Mouse (Mus musculus): ENCODE data around the gene Psme2b.
"Not testable (repeated sequence)": the region's sequence is repeated elsewhere in the genome, so short reads cannot be mapped to it uniquely, and the experiment has no call there.

The Psme2b gene

DNA sequence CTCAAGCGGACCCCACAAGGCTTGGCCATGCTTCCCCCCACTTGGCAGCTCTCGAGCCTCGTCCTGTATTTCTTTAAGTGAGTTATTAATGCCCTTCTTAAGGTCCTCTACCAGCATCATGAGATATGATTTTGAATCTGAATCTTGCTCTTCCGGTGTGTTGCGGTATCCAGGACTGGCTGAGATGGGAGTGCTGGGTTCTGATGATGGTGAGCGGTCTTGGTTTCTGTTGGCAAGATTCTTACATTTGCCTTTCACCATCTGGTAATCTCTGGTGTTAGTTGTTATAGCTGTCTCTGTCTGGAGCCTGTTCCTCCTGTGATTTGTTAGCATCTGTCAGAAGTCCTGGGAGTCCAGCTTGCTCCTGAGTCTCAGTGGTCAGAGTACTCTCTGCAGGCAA, at the start of gene Psme2b:
Psme2b (minus strand) TSS at position 101 of the 400 bp plus-strand sequence.
- DNase-seq (ENCODE audit: extremely low read depth, low read depth, low spot score): not testable (repeated sequence)

GRCm38 (mm10) chr11:48994018-48994417, 48.0 kb upstream of the Psme2b start, which contains the start of gene Tgtp1:
Tgtp1 (minus strand) TSS chr11:48994172.
- not testable (repeated sequence) for DNase-seq (ENCODE audit: extremely low read depth, low read depth, low spot score)

DNA sequence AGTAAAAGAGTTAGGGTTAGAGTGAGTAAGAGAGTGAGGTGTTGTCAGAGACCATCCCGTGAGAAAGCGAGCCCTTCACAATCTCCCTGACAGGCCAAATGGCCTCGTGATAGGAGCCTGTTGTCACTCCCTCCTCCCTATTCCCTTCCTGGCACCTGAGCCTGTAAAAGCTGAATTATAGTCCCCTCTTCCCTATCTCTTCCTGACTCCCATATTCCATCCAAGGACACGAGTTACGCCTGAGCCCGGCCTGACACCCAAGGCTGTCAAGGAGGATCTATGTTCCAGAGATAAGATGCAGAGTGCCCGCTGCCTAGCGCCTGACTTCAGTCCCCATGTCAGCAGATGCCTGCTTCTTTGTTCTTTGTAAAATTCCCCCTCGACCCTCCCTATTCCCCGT, 47.3 kb upstream of the Psme2b start:
- not testable (repeated sequence) for DNase-seq (ENCODE audit: extremely low read depth, low read depth, low spot score)

GRCm38 (mm10) chr11:48991740-48992520, 45.9 kb upstream of the Psme2b start, which contains the start of gene Gm12185:
Gm12185 (minus strand) TSS chr11:48992226.
- DNase-seq (ENCODE audit: extremely low read depth, low read depth, low spot score): not testable (repeated sequence)

GRCm38 (mm10) chr11:48989981-48990380, 44.0 kb upstream of the Psme2b start:
- not testable (repeated sequence) for DNase-seq (ENCODE audit: extremely low read depth, low read depth, low spot score)

- not testable (repeated sequence) for DNase-seq (ENCODE audit: extremely low read depth, low read depth, low spot score)
Observed at GRCm38 (mm10) chr11:48988219-48988618, 42.2 kb upstream of the Psme2b start.

DNA sequence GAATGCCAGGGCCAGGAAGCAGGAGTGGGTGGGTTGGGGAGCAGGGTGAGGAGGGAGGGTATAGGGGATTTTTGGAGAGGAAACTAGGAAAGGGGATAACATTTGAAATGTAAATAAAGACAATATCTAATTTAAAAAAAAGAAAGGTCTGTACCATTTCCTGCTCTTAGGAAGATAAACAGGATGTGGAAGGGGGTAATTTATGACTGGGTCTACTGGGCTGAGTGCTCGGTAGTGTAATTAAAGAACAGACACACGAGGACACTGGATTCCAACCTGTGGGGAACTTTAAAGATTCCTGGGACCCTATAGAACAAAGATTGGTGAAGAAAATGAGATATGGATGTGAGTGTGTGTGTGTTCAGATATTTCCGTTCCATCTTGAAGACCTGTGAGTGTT, 36.9 kb upstream of the Psme2b start:
- DNase-seq (ENCODE audit: extremely low read depth, low read depth, low spot score): not testable (repeated sequence)

DNA sequence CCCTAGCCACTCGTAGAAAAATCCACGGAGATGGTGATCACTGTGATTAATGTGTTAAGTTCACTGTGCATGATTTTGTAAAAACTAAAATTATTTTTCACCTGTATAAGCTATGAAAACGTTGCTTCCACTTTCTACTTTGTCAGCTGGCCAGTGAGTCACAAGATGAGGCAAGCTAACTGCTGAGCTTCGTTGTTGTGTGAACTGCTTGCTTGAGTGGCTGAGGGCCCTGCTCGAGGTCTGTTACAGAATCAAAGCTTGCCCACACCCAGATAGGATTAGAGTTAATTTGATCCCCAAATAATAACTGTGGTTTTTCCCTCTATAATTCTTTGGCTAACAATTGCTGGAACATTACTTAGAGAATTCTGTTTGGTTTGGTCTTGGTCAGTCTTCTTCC, 34.1 kb upstream of the Psme2b start:
- not testable (repeated sequence) for DNase-seq (ENCODE audit: extremely low read depth, low read depth, low spot score)

DNA sequence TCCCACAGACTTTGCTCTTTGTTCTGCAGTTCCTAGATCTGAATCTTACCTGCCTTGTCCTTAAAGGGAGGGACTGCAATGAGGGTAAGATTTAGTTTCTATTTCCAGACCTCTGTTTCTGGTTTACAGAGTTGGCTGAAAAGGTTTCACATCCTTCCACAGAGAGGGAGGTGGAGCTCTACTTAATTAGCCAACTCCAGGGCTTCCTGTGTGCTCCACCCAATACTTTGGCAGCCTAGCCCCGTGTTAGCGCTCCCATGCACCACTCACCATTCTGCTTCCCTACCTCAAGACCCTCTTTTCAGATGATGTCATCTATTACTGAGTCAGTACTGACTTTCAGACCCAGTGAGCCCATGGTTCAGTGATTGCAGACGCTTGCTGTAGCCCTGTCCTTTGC, 33.3 kb upstream of the Psme2b start, which contains the start of gene 9930111J21Rik1:
9930111J21Rik1 (minus strand) TSS at position 148 of the 400 bp plus-strand sequence.
- not testable (repeated sequence) for DNase-seq (ENCODE audit: extremely low read depth, low read depth, low spot score)

GRCm38 (mm10) chr11:48978240-48978939, 32.4 kb upstream of the Psme2b start, which contains the start of gene Olfr56:
Olfr56 (plus strand) TSS chr11:48978889.
- not testable (repeated sequence) for DNase-seq (ENCODE audit: extremely low read depth, low read depth, low spot score)

GRCm38 (mm10) chr11:48974686-48975085, 28.7 kb upstream of the Psme2b start:
- not testable (repeated sequence) for DNase-seq (ENCODE audit: extremely low read depth, low read depth, low spot score)

GRCm38 (mm10) chr11:48939286-48939685, 6.7 kb downstream of the Psme2b start:
- DNase-seq (ENCODE audit: extremely low read depth, low read depth, low spot score): not testable (repeated sequence)

DNA sequence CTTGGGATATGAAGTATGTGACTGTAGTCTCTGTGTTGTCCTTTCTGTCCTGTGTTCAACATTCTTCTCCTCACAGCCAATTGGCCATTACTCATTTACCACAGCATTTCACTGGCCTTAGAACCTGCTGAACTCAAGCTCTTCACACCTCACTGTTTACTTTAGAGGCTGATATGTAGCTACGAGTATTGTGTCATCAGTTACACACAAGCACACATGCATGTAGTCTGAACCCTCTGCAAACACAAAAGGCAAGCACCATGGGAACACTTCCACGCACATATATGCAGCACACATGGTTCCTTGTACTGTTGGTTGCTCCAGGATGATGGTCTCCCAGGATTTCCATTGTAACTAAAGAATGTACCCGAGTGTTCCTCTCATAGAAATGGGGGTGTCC, 10.7 kb downstream of the Psme2b start:
- DNase-seq (ENCODE audit: extremely low read depth, low read depth, low spot score): not testable (repeated sequence)

GRCm38 (mm10) chr11:48933923-48934322, 12.1 kb downstream of the Psme2b start:
- not testable (repeated sequence) for DNase-seq (ENCODE audit: extremely low read depth, low read depth, low spot score)

DNA sequence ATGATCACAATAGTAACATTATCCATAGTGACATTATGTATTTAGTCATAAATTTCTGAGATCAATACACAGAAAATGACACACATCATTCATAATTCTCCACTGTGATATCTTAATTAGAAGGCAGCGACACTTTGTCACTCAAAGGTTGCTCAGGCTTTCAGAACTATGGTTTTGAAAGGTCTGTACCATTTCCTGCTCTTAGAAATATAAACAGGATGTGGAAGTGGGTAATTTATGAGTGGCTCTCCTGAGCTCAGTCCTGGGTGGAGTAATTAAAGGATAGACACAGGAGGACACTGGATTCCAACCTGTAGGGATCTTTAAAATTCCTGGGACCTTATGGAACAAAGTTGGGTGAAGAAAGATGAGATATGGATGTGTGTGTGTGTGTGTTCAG, 12.6 kb downstream of the Psme2b start:
- DNase-seq (ENCODE audit: extremely low read depth, low read depth, low spot score): not testable (repeated sequence)

DNA sequence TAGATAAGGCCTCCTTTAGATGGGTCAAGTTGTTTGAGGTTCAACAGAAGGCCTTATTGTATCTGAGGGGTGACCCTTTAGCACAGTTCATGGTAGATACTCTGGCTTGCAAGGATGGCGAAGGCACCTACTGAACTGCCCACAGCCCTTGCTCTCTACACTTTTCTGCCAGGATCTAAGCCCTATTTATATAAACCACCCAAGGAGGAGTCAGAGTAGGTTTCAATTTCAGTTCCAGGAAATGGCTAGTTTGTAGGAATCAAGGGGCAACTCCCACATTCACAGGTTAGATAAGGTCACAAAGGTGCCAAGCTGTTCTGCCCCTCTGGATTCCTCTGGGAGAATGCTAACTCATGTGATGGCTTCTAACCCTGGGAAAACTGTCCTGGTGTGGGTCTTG, 17.9 kb downstream of the Psme2b start:
- DNase-seq (ENCODE audit: extremely low read depth, low read depth, low spot score): not testable (repeated sequence)

DNA sequence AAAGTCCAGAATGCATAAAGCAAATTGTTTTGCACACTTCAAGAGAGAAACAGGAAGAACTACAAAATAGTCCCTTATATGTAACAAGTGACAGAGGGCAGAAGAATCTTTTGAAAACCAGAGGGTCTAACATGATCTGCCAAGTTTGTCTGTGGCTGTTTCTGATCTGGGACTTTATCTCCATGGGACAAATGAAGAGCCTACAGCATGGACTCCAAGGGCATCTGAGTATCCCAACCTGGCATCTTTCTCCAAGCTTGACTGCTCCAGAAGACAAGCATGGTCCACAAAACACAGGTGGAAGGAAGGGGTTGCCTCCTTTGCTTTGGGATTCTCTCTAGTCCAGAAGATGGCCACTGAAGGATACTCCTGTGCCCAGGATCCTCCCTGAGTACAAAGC, 19.6 kb downstream of the Psme2b start:
- DNase-seq (ENCODE audit: extremely low read depth, low read depth, low spot score): not testable (repeated sequence)

GRCm38 (mm10) chr11:48923818-48924217, 22.2 kb downstream of the Psme2b start:
- not testable (repeated sequence) for DNase-seq (ENCODE audit: extremely low read depth, low read depth, low spot score)

GRCm38 (mm10) chr11:48918380-48918779, 27.6 kb downstream of the Psme2b start:
- DNase-seq (ENCODE audit: extremely low read depth, low read depth, low spot score): no peak

- no peak for DNase-seq (ENCODE audit: extremely low read depth, low read depth, low spot score)
Observed at GRCm38 (mm10) chr11:48913611-48914010, 32.4 kb downstream of the Psme2b start.

DNA sequence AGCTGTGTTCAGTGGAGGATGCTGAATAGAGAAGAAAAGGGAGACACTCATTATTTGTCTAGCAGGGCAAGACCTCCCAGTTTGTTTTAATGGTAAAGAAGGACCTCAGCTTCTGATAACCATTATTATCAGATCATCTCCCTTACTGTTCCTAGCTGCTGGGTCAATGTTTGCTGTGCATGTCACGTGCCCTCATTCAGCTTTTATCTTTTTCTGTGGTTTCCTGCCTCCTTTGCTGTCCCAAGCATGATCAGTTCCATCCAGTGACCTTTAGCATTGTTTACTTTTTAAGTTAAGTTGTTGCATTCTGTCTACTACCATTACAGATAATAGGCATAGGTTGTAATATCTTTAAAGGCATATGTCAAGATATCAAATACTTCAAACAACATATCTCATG, 37.5 kb downstream of the Psme2b start:
- DNase-seq (ENCODE audit: extremely low read depth, low read depth, low spot score): no peak

- no peak for DNase-seq (ENCODE audit: extremely low read depth, low read depth, low spot score)
Observed at GRCm38 (mm10) chr11:48902021-48902420, 44.0 kb downstream of the Psme2b start, which contains the start of gene Gm5431. Gm5431 (minus strand) TSS chr11:48902214.

Measured in fat pad, adult 2 months (tissue).